Mouse (Mus musculus): ENCODE results near the gene Egfr. TPM values are rescaled to one million over a fixed set of nuclear protein-coding genes. Genes with fewer than 3 reads are reported as not detected.
A peak's percentile ranks its signal among the peaks of the same experiment; 100 is the strongest.

The Egfr gene
- polyA plus RNA-seq, 1 experiment = 63.3 TPM

GRCm38 (mm10) chr11:16798136-16798535 lies 46.1 kb downstream of the Egfr start:
- no peaks in the 10 kb centered on the region for H3K36me3 ChIP-seq (ENCODE audit: control insufficient read depth, insufficient read depth, low read length)
- peaks cover 14% of the 10 kb centered on the region for H3K4me1 ChIP-seq (ENCODE audit: control insufficient read depth, insufficient read depth, insufficient read length, low read length)
- H3K4me3 ChIP-seq (ENCODE audit: low read depth, low read length) = no peak overlapping the region
- H3K27ac ChIP-seq (ENCODE audit: insufficient read depth, low read depth, low read length) = no peak overlapping the region
- TF ChIP-seq POLR2A (IDR thresholded peaks at IDR 0.05; ENCODE audit: low read depth, low read length) (no peak), CTCF (IDR thresholded peaks at IDR 0.05; ENCODE audit: extremely low read depth, insufficient read length, insufficient replicate concordance, low read depth, low read length) (no peak)
- no peaks in the 10 kb centered on the region for H3K27me3 ChIP-seq (ENCODE audit: control insufficient read depth, insufficient read depth, low read length)

DNA sequence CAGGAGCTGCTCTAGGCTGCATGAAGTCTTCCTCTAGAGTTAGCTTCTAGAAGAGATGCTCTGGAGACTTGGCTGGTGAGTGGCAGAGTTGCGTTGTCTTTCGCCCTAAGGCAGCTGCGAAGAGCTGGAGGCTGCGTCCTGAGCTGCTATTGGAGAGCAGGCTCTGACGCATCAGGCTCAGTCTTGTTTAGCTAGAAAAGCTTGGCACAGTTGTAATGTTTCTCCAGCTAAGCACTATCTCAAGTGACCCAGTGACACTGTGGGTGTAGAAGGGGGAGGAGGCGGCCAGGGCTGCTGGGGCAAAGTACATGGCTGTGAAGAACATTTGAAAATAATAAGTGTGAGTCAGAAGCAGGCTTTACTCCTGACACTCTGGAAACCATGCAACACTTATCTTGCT lies 48.5 kb downstream of the Egfr start:
- 22% methylated on average over 6 of the region's 6 CpGs for WGBS
- Histone ChIP-seq H3K4me1 (ENCODE audit: control insufficient read depth, insufficient read depth, insufficient read length, low read length) (peaks cover 14% of the 10 kb centered on the region), H3K27me3 (ENCODE audit: control insufficient read depth, insufficient read depth, low read length) (no peaks in the 10 kb centered on the region), H3K27ac (ENCODE audit: insufficient read depth, low read depth, low read length) (peak overlapping the region; percentile 10), H3K4me3 (ENCODE audit: low read depth, low read length) (no peak overlapping the region), H3K36me3 (ENCODE audit: control insufficient read depth, insufficient read depth, low read length) (no peaks in the 10 kb centered on the region)
- TF ChIP-seq POLR2A (IDR thresholded peaks at IDR 0.05; ENCODE audit: low read depth, low read length) (no peak), CTCF (IDR thresholded peaks at IDR 0.05; ENCODE audit: extremely low read depth, insufficient read length, insufficient replicate concordance, low read depth, low read length) (no peak)

DNA sequence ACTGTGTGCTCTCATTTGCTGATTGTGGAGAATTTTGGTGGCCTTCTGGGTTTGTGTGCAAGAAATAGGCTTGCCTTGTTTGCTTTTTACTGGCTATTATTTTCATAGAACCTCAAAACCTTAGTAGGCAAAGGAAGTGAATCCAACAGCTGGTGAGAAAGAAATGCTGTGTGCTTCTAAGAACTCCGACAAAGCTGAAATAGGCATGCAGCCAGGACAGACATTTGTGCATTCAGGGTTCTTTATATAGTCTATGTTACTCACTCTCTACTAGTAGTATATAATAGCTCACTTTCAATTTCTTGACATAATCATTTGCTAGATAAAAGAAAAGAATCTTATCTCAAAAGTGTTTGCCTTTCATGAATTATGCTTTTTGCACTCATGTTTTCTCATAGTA lies 50.7 kb downstream of the Egfr start:
- H3K27ac ChIP-seq (ENCODE audit: insufficient read depth, low read depth, low read length) = no peak overlapping the region
- no peak overlapping the region for H3K4me3 ChIP-seq (ENCODE audit: low read depth, low read length)
- H3K36me3 ChIP-seq (ENCODE audit: control insufficient read depth, insufficient read depth, low read length) = no peaks in the 10 kb centered on the region
- TF ChIP-seq POLR2A (IDR thresholded peaks at IDR 0.05; ENCODE audit: low read depth, low read length) (no peak), CTCF (IDR thresholded peaks at IDR 0.05; ENCODE audit: extremely low read depth, insufficient read length, insufficient replicate concordance, low read depth, low read length) (no peak)
- peaks cover 10% of the 10 kb centered on the region for H3K4me1 ChIP-seq (ENCODE audit: control insufficient read depth, insufficient read depth, insufficient read length, low read length)
- no peaks in the 10 kb centered on the region for H3K27me3 ChIP-seq (ENCODE audit: control insufficient read depth, insufficient read depth, low read length)
- 58% methylated on average over 1 of the region's 1 CpGs for WGBS

- Histone ChIP-seq H3K27me3 (ENCODE audit: control insufficient read depth, insufficient read depth, low read length) (no peaks in the 10 kb centered on the region), H3K4me1 (ENCODE audit: control insufficient read depth, insufficient read depth, insufficient read length, low read length) (peaks cover 12% of the 10 kb centered on the region), H3K4me3 (ENCODE audit: low read depth, low read length) (no peak overlapping the region), H3K27ac (ENCODE audit: insufficient read depth, low read depth, low read length) (peak overlapping the region; percentile 55; the same call in 1 of the 2 replicates), H3K36me3 (ENCODE audit: control insufficient read depth, insufficient read depth, low read length) (no peaks in the 10 kb centered on the region)
- WGBS = 48% methylated on average over 2 of the region's 2 CpGs
- TF ChIP-seq CTCF (IDR thresholded peaks at IDR 0.05; ENCODE audit: extremely low read depth, insufficient read length, insufficient replicate concordance, low read depth, low read length) (no peak), POLR2A (IDR thresholded peaks at IDR 0.05; ENCODE audit: low read depth, low read length) (no peak)
Observed at GRCm38 (mm10) chr11:16804016-16804415, 52.0 kb downstream of the Egfr start.

GRCm38 (mm10) chr11:16805886-16806285 lies 53.9 kb downstream of the Egfr start:
- no peak overlapping the region for H3K4me3 ChIP-seq (ENCODE audit: low read depth, low read length)
- WGBS = 73% methylated on average over 4 of the region's 4 CpGs
- peaks cover 24% of the 10 kb centered on the region for H3K4me1 ChIP-seq (ENCODE audit: control insufficient read depth, insufficient read depth, insufficient read length, low read length)
- no peaks in the 10 kb centered on the region for H3K27me3 ChIP-seq (ENCODE audit: control insufficient read depth, insufficient read depth, low read length)
- no peaks in the 10 kb centered on the region for H3K36me3 ChIP-seq (ENCODE audit: control insufficient read depth, insufficient read depth, low read length)
- TF ChIP-seq POLR2A (IDR thresholded peaks at IDR 0.05; ENCODE audit: low read depth, low read length) = no peak
- no peak for TF ChIP-seq CTCF (IDR thresholded peaks at IDR 0.05; ENCODE audit: extremely low read depth, insufficient read length, insufficient replicate concordance, low read depth, low read length)
- no peak overlapping the region for H3K27ac ChIP-seq (ENCODE audit: insufficient read depth, low read depth, low read length)

GRCm38 (mm10) chr11:16809161-16809967 lies 57.4 kb downstream of the Egfr start:
- H3K27me3 ChIP-seq (ENCODE audit: control insufficient read depth, insufficient read depth, low read length) = no peaks in the 10 kb centered on the region
- TF ChIP-seq CTCF (IDR thresholded peaks at IDR 0.05; ENCODE audit: extremely low read depth, insufficient read length, insufficient replicate concordance, low read depth, low read length) (no peak), POLR2A (IDR thresholded peaks at IDR 0.05; ENCODE audit: low read depth, low read length) (no peak)
- 28% methylated on average over 9 of the region's 9 CpGs for WGBS
- H3K36me3 ChIP-seq (ENCODE audit: control insufficient read depth, insufficient read depth, low read length) = no peaks in the 10 kb centered on the region
- H3K4me3 ChIP-seq (ENCODE audit: low read depth, low read length) = 0 out of 2 replicates have a peak overlapping the region, but pooled peaks have one; percentile 16
- peaks cover 16% of the 10 kb centered on the region for H3K4me1 ChIP-seq (ENCODE audit: control insufficient read depth, insufficient read depth, insufficient read length, low read length)
- peak overlapping the region; percentile 77 for H3K27ac ChIP-seq (ENCODE audit: insufficient read depth, low read depth, low read length)

- Histone ChIP-seq H3K27ac (ENCODE audit: insufficient read depth, low read depth, low read length) (peak overlapping the region; percentile 29), H3K4me3 (ENCODE audit: low read depth, low read length) (no peak overlapping the region), H3K27me3 (ENCODE audit: control insufficient read depth, insufficient read depth, low read length) (no peaks in the 10 kb centered on the region), H3K36me3 (ENCODE audit: control insufficient read depth, insufficient read depth, low read length) (no peaks in the 10 kb centered on the region), H3K4me1 (ENCODE audit: control insufficient read depth, insufficient read depth, insufficient read length, low read length) (peaks cover 16% of the 10 kb centered on the region)
- TF ChIP-seq POLR2A (IDR thresholded peaks at IDR 0.05; ENCODE audit: low read depth, low read length) (no peak), CTCF (IDR thresholded peaks at IDR 0.05; ENCODE audit: extremely low read depth, insufficient read length, insufficient replicate concordance, low read depth, low read length) (no peak)
- WGBS = 51% methylated on average over 3 of the region's 3 CpGs
Observed at GRCm38 (mm10) chr11:16810086-16810485, 58.1 kb downstream of the Egfr start.

Measured in small intestine, adult 2 months (tissue).